Mouse (Mus musculus) MEL (cell line): Measurements from ENCODE around the gene Fer.

Experiments used
- CTCF ChIP-seq, 3 experiments: IDR thresholded peaks in 2 of 3; conservative IDR thresholded peaks in 1 of 3; 2 replicates each; pipeline ENCODE4 v1.5.1; 2011 to 2012; ENCODE audit warnings: low read length in 3 of 3, low read depth in 2 of 3, mild to moderate bottlenecking in 2 of 3, improper control_type of control experiment in 1 of 3, inconsistent platforms in 1 of 3, mixed read lengths in 1 of 3, moderate library complexity in 1 of 3; ENCODE audit not compliant: control insufficient read depth in 1 of 3, insufficient read depth in 1 of 3, poor library complexity in 1 of 3, severe bottlenecking in 1 of 3
- E2F4 ChIP-seq: IDR thresholded peaks from 2 replicates; pipeline ENCODE4 v1.6.1; 2011; ENCODE audit warnings: low read depth, low read length, improper control_type of control experiment, borderline replicate concordance
- MAZ ChIP-seq: IDR thresholded peaks from 2 replicates; pipeline ENCODE4 v1.6.1; 2012; ENCODE audit warnings: low read depth, mild to moderate bottlenecking, inconsistent platforms, low read length, improper control_type of control experiment
- USF1 ChIP-seq: IDR thresholded peaks from 2 replicates; pipeline ENCODE4 v1.6.1; 2014; ENCODE audit warnings: low read depth, mild to moderate bottlenecking, inconsistent platforms, low read length, improper control_type of control experiment, moderate library complexity

DNA sequence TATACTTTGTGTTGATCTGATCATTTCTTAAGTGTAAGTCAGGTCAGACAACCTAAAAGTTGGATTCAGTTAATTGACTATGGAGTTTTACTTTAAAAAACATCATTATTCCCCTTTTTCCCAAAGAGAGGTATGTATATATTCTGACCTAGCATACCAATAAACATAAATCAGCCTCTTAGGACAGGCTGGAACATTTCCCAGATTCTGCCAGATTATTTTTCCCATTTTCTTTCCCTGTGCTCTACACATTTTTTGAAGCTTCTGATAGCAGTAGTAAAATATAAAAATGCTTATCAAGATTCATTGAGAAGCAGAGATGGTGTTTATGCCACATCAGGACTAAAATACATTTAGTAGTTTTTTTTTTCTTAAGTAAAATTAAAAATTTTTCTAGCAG is 27.7 kb downstream of the Fer start:
- TF ChIP-seq MAZ = no peak
- TF ChIP-seq E2F4 = no peak
- no peak for TF ChIP-seq USF1
- TF ChIP-seq CTCF (IDR thresholded peaks at IDR 0.05 in 2 of 3, conservative IDR thresholded peaks at IDR 0.05 in 1 of 3; ENCODE audit: control insufficient read depth in 1 of 3, insufficient read depth in 1 of 3, low read depth in 2 of 3, low read length in 3 of 3, poor library complexity in 1 of 3, severe bottlenecking in 1 of 3) = no peak
